Mouse (Mus musculus) liver, embryonic 14.5 days (tissue): ENCODE data around the gene Olfr1135. TPM values are rescaled to one million over a fixed set of nuclear protein-coding genes. Genes with fewer than 3 reads are reported as not detected.

Experiments used
- ATAC-seq: fragments of 200-750 bp; cut with Nextera tagmentation; 2 replicates; pipeline ENCODE4 v1.8.0; 2017; ENCODE audit warnings: moderate number of reproducible peaks, mild to moderate bottlenecking, moderate library complexity; ENCODE audit not compliant: insufficient read depth
- DNase-seq, 3 experiments: peaks; one replicate each; pipeline ENCODE4 v3.0.0-alpha.2; 2012 to 2013; ENCODE audit warnings: low read depth in 3 of 3, low spot score in 3 of 3
- H3K27ac ChIP-seq: fragments of 300-500 bp; sonication (generic); 2 replicates; pipeline ENCODE4 v1.5.1; 2014; ENCODE audit warnings: moderate library complexity, mild to moderate bottlenecking, control low read depth, inconsistent platforms
- H3K27me3 ChIP-seq: fragments of 300-500 bp; sonication (generic); 2 replicates; pipeline ENCODE4 v1.6.1; 2014; ENCODE audit warnings: mild to moderate bottlenecking, low read length, moderate library complexity; ENCODE audit not compliant: control insufficient read depth, insufficient read depth
- H3K36me3 ChIP-seq: fragments of 300-500 bp; sonication (generic); replicated peaks from 2 replicates; pipeline ENCODE4 v1.6.1; 2014; ENCODE audit warnings: low read depth; ENCODE audit not compliant: control insufficient read depth, insufficient read depth
- H3K4me1 ChIP-seq, 2 experiments: fragments of 200-500 bp in 1 of 2; fragments of 300-500 bp in 1 of 2; sonication (generic) in 1 of 2; replicated peaks; 2 replicates each; pipeline ENCODE4 v1.6.1; 2012 to 2014; ENCODE audit warnings: antibody characterized with exemption in 1 of 2, inconsistent platforms in 1 of 2, low read length in 1 of 2; ENCODE audit not compliant: control insufficient read depth in 2 of 2, insufficient read depth in 2 of 2
- H3K4me2 ChIP-seq: fragments of 300-500 bp; sonication (generic); 2 replicates; pipeline ENCODE4 v1.6.1; 2014; ENCODE audit warnings: low read depth, mild to moderate bottlenecking, control low read depth, moderate library complexity
- H3K4me3 ChIP-seq, 2 experiments: fragments of 200-500 bp in 1 of 2; fragments of 300-500 bp in 1 of 2; sonication (generic) in 1 of 2; 2 replicates each; pipeline ENCODE4 v1.5.1; 2012 to 2014; ENCODE audit warnings: low read depth in 2 of 2, low read length in 2 of 2, mild to moderate bottlenecking in 2 of 2, control low read depth in 1 of 2, inconsistent platforms in 1 of 2, moderate library complexity in 1 of 2; ENCODE audit not compliant: insufficient read depth in 1 of 2
- H3K9ac ChIP-seq: fragments of 300-500 bp; sonication (generic); replicated peaks from 2 replicates; pipeline ENCODE4 v1.6.1; 2014; ENCODE audit warnings: mild to moderate bottlenecking, control low read depth, moderate library complexity
- H3K9me3 ChIP-seq: fragments of 300-500 bp; sonication (generic); 2 replicates; pipeline ENCODE4 v1.6.1; 2016; ENCODE audit warnings: low read length, mixed read lengths; ENCODE audit not compliant: control insufficient read depth
- CTCF ChIP-seq: IDR thresholded peaks from 2 replicates; pipeline ENCODE4 v1.5.1; 2016; ENCODE audit warnings: antibody characterized with exemption, low read depth, control low read depth
- EP300 ChIP-seq: IDR thresholded peaks from 2 replicates; pipeline ENCODE4 v1.6.1; 2016; ENCODE audit warnings: antibody characterized with exemption, low read depth
- WGBS: fragments of 180-500 bp; shearing (Covaris S2); extraction: QIAGEN DNeasy Blood & Tissue Kit; methylation state at CpG from one replicate; pipeline ENCODE4 v1.1.7; 2014; ENCODE audit not compliant: insufficient replicate concordance; 5-methylcytosine and 5-hydroxymethylcytosine counted together
- polyA plus RNA-seq, 2 experiments: library from polyadenylated mRNA; depleted of rRNA in 1 of 2; stranded (reverse) in 1 of 2; unstranded in 1 of 2; fragments of >200 nt; fragmentation: Nextera tagmentation in 1 of 2; extraction: Ambion mirVana in 1 of 2; gene quantifications; 2 replicates each; pipeline versions ENCODE4 v1.2.1 to v1.2.3; 2012 to 2014

Gene Olfr1135
- polyA plus RNA-seq (2012; rRNA removed): not detected in 2 replicates
- polyA plus RNA-seq (2014; fragmentation: Nextera tagmentation; extraction: Ambion mirVana): not detected in 2 replicates

GRCm38 (mm10) chr2:87673564-87673963 is at the start of gene Olfr1135:
Gene Olfr1135 (minus strand): TSS chr2:87673664.
- Histone ChIP-seq H3K4me3 (no peak within 1 kb of the TSS), H3K9ac (no peak within 1 kb of the TSS), H3K36me3 (no peaks in the 10 kb centered on the region), H3K4me1 (no peaks in the 10 kb centered on the region), H3K27me3 (no peaks in the 10 kb centered on the region), H3K9me3 (no peaks in the 10 kb centered on the region), H3K27ac (no peak within 1 kb of the TSS), H3K4me2 (no peak within 1 kb of the TSS)
- ATAC-seq (no peak), DNase-seq (no peak)
- WGBS: 5% methylated on average over 1 of the region's 1 CpGs
- TF ChIP-seq CTCF (no peak), EP300 (no peak)

GRCm38 (mm10) chr2:87713079-87713478 is 39.6 kb upstream of the Olfr1135 start, which contains the start of gene Olfr1137:
Gene Olfr1137 (minus strand): TSS chr2:87713179.
- no peak for DNase-seq
- Histone ChIP-seq H3K27me3 (no peaks in the 10 kb centered on the region), H3K9me3 (no peaks in the 10 kb centered on the region), H3K4me2 (no peak within 1 kb of the TSS), H3K4me1 (no peaks in the 10 kb centered on the region), H3K9ac (no peak within 1 kb of the TSS), H3K36me3 (no peaks in the 10 kb centered on the region), H3K4me3 (no peak within 1 kb of the TSS), H3K27ac (no peak within 1 kb of the TSS)
- TF ChIP-seq EP300 (no peak), CTCF (no peak)
- ATAC-seq: no peak

DNA sequence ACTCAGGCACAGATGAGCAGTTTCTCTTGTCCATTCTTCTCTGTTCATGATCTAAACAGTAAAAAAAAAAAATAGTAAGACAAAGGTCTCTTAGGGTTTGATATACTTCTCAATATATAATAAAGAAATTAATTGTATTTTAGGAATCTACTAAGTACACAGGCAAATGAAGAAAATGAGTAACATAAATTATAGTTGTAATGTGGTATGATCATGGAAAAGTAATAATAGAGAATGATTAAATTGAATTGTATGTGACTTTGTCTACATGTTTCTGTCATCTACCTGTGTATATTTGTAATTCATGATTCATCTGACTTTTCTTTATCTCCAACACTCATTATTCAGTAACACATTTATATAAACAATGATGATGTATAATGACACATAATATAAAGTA is 20.4 kb upstream of the Olfr1135 start, which contains the start of gene Olfr1136:
TSS of gene Olfr1136 (minus strand) at position 101 of the 400 bp plus-strand sequence.
- TF ChIP-seq CTCF (no peak), EP300 (no peak)
- H3K36me3 ChIP-seq: no peaks in the 10 kb centered on the region
- H3K4me3 ChIP-seq: no peak within 1 kb of the TSS
- no peaks in the 10 kb centered on the region for H3K27me3 ChIP-seq
- no peak within 1 kb of the TSS for H3K27ac ChIP-seq
- H3K9ac ChIP-seq: no peak within 1 kb of the TSS
- no peak within 1 kb of the TSS for H3K4me2 ChIP-seq
- no peaks in the 10 kb centered on the region for H3K4me1 ChIP-seq
- no peaks in the 10 kb centered on the region for H3K9me3 ChIP-seq
- DNase-seq: no peak
- ATAC-seq: no peak

DNA sequence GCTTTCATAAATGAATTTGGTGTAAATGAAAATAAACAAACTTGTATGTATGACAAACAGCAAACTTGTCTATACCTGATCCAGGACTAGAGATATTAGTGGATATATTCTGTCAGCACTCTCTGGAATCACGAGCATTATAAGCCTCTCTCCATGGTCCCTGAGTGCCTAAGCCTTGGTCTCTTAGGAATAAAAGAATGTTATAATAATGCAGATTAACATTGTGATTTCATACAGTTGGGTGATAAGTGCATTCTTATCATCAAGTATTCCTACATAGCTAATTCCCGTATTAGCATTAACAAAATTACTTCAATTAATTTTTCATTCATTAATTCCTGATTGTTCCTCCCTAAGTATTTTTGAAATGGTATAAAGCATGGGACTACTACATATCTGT is 15.1 kb downstream of the Olfr1135 start, which contains the start of gene Olfr1134:
TSS of gene Olfr1134 (minus strand) at position 101 of the 400 bp plus-strand sequence.
- H3K36me3 ChIP-seq: no peaks in the 10 kb centered on the region
- no peak within 1 kb of the TSS for H3K27ac ChIP-seq
- H3K4me1 ChIP-seq: no peaks in the 10 kb centered on the region
- DNase-seq: no peak
- H3K9me3 ChIP-seq: no peaks in the 10 kb centered on the region
- H3K4me2 ChIP-seq: no peak within 1 kb of the TSS
- no peak within 1 kb of the TSS for H3K9ac ChIP-seq
- WGBS: 46% methylated on average over 2 of the region's 2 CpGs
- H3K4me3 ChIP-seq: no peak within 1 kb of the TSS
- TF ChIP-seq CTCF: no peak
- no peak for TF ChIP-seq EP300
- no peaks in the 10 kb centered on the region for H3K27me3 ChIP-seq
- ATAC-seq: no peak

DNA sequence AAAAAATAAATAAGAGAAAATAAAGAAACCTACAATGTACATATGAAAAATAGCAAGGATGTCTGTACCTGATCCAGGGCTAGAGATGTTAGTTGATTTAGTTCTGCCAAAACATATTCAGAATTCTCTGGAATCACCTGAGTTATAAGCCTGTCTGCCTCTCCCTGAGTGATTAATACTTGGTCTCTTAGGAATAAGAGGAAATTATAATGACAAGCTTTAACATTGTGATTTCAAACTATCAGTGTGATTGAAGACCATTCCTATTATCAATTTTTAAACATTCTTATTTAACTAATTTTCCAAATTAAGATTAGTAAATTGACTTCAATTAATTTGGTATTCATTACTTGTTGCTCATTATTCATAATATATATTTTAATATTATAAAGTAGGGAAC is 26.2 kb downstream of the Olfr1135 start, which contains the start of gene Olfr1133:
TSS of gene Olfr1133 (minus strand) at position 101 of the 400 bp plus-strand sequence.
- no peak within 1 kb of the TSS for H3K27ac ChIP-seq
- no peaks in the 10 kb centered on the region for H3K27me3 ChIP-seq
- H3K4me3 ChIP-seq: no peak within 1 kb of the TSS
- no peak within 1 kb of the TSS for H3K4me2 ChIP-seq
- no peak within 1 kb of the TSS for H3K9ac ChIP-seq
- DNase-seq (no peak), ATAC-seq (no peak)
- TF ChIP-seq CTCF: no peak
- no peak for TF ChIP-seq EP300
- H3K4me1 ChIP-seq: no peaks in the 10 kb centered on the region
- no peaks in the 10 kb centered on the region for H3K9me3 ChIP-seq
- H3K36me3 ChIP-seq: no peaks in the 10 kb centered on the region
